Mouse (Mus musculus) MEL (cell line): ENCODE results near the gene Gys1. TPM values are rescaled to one million over a fixed set of nuclear protein-coding genes. Genes with fewer than 3 reads are reported as not detected.
A peak's percentile ranks its signal among the peaks of the same experiment; 100 is the strongest.

ENCODE experiments used
- DNase-seq: peaks from one replicate; pipeline ENCODE4 v3.0.0; 2011; ENCODE audit warnings: low read depth, low spot score
- H3K27ac ChIP-seq: 2 replicates; pipeline ENCODE4 v1.5.1; 2012; ENCODE audit warnings: low read depth, mild to moderate bottlenecking, control low read depth, low read length, moderate library complexity; ENCODE audit not compliant: control insufficient read depth
- H3K27me3 ChIP-seq, 2 experiments: fragments of 150-350 bp in 1 of 2; sonication (generic) in 1 of 2; 2 replicates each; pipeline ENCODE4 v1.6.1; 2012; ENCODE audit warnings: low read length in 2 of 2, mild to moderate bottlenecking in 2 of 2, improper control_type of control experiment in 1 of 2, moderate library complexity in 1 of 2; ENCODE audit not compliant: insufficient read depth in 2 of 2, control insufficient read depth in 1 of 2
- H3K36me3 ChIP-seq, 2 experiments: 2 replicates each; pipeline ENCODE4 v1.6.1; 2012 to 2014; ENCODE audit warnings: low read length in 2 of 2, improper control_type of control experiment in 1 of 2, inconsistent platforms in 1 of 2, mild to moderate bottlenecking in 1 of 2; ENCODE audit not compliant: insufficient read depth in 2 of 2, control insufficient read depth in 1 of 2
- H3K4me1 ChIP-seq, 2 experiments: fragments of 150-350 bp in 1 of 2; sonication (generic) in 1 of 2; 2 replicates each; pipeline ENCODE4 v1.6.1; 2012; ENCODE audit warnings: low read length in 2 of 2, improper control_type of control experiment in 1 of 2, mild to moderate bottlenecking in 1 of 2; ENCODE audit not compliant: insufficient read depth in 2 of 2, control insufficient read depth in 1 of 2
- H3K4me3 ChIP-seq, 2 experiments: fragments of 150-350 bp in 1 of 2; sonication (generic) in 1 of 2; 2 replicates each; pipeline ENCODE4 v1.5.1; 2012; ENCODE audit warnings: low read depth in 2 of 2, low read length in 2 of 2, mild to moderate bottlenecking in 2 of 2, moderate library complexity in 2 of 2, control low read depth in 1 of 2, improper control_type of control experiment in 1 of 2; ENCODE audit not compliant: control insufficient read depth in 1 of 2, insufficient read depth in 1 of 2
- H3K79me2 ChIP-seq: 2 replicates; pipeline ENCODE4 v1.6.1; 2012; ENCODE audit warnings: mild to moderate bottlenecking, low read length, moderate library complexity; ENCODE audit not compliant: control insufficient read depth, poor library complexity, insufficient read depth
- H3K9ac ChIP-seq: 2 replicates; pipeline ENCODE4 v1.6.1; 2012; ENCODE audit warnings: low read depth, mild to moderate bottlenecking, control low read depth, low read length, moderate library complexity; ENCODE audit not compliant: control insufficient read depth, poor library complexity, severe bottlenecking
- H3K9me3 ChIP-seq: fragments of 150-350 bp; sonication (generic); replicated peaks from 2 replicates; pipeline ENCODE4 v1.6.1; 2012; ENCODE audit warnings: mild to moderate bottlenecking, low read length, improper control_type of control experiment, moderate library complexity; ENCODE audit not compliant: insufficient read depth
- CTCF ChIP-seq, 3 experiments: IDR thresholded peaks in 2 of 3; conservative IDR thresholded peaks in 1 of 3; 2 replicates each; pipeline ENCODE4 v1.5.1; 2011 to 2012; ENCODE audit warnings: low read length in 3 of 3, low read depth in 2 of 3, mild to moderate bottlenecking in 2 of 3, improper control_type of control experiment in 1 of 3, inconsistent platforms in 1 of 3, mixed read lengths in 1 of 3, moderate library complexity in 1 of 3; ENCODE audit not compliant: control insufficient read depth in 1 of 3, insufficient read depth in 1 of 3, poor library complexity in 1 of 3, severe bottlenecking in 1 of 3
- HCFC1 ChIP-seq: IDR thresholded peaks from 2 replicates; pipeline ENCODE4 v1.6.1; 2012; ENCODE audit warnings: low read depth, mild to moderate bottlenecking, inconsistent platforms, low read length, improper control_type of control experiment, moderate library complexity
- MAX ChIP-seq: IDR thresholded peaks from 2 replicates; pipeline ENCODE4 v1.6.1; 2011; ENCODE audit warnings: low read length, improper control_type of control experiment
- MEF2A ChIP-seq: IDR thresholded peaks from 2 replicates; pipeline ENCODE4 v1.6.1; 2014; ENCODE audit warnings: low read depth, mild to moderate bottlenecking, inconsistent platforms, low read length, improper control_type of control experiment; ENCODE audit not compliant: poor library complexity, insufficient replicate concordance, severe bottlenecking; ENCODE audit errors: extremely low read depth
- NRF1 ChIP-seq: IDR thresholded peaks from 2 replicates; pipeline ENCODE4 v1.6.1; 2014; ENCODE audit warnings: low read depth, mild to moderate bottlenecking, inconsistent platforms, low read length, improper control_type of control experiment, moderate library complexity; ENCODE audit not compliant: poor library complexity, insufficient read depth, severe bottlenecking
- POLR2AphosphoS2 ChIP-seq: IDR thresholded peaks from 2 replicates; pipeline ENCODE4 v1.6.1; 2011; ENCODE audit warnings: low read length, improper control_type of control experiment
- RCOR1 ChIP-seq: IDR thresholded peaks from 2 replicates; pipeline ENCODE4 v1.6.1; 2012; ENCODE audit warnings: low read depth, mild to moderate bottlenecking, inconsistent platforms, low read length, improper control_type of control experiment
- SIN3A ChIP-seq: IDR thresholded peaks from 2 replicates; pipeline ENCODE4 v1.6.1; 2012; ENCODE audit warnings: low read length, improper control_type of control experiment, inconsistent platforms
- TAL1 ChIP-seq: IDR thresholded peaks from 2 replicates; pipeline ENCODE4 v1.6.1; 2012; ENCODE audit warnings: mild to moderate bottlenecking, inconsistent platforms, low read length, moderate library complexity, mixed read lengths
- ZC3H11A ChIP-seq: IDR thresholded peaks from 2 replicates; pipeline ENCODE4 v1.6.1; 2012; ENCODE audit warnings: low read depth, mild to moderate bottlenecking, inconsistent platforms, low read length, improper control_type of control experiment
- ZMIZ1 ChIP-seq: IDR thresholded peaks from 2 replicates; pipeline ENCODE4 v1.6.1; 2012; ENCODE audit warnings: low read depth, mild to moderate bottlenecking, inconsistent platforms, low read length, improper control_type of control experiment, moderate library complexity
- polyA plus RNA-seq, 2 experiments: library from polyadenylated mRNA; stranded (reverse) in 1 of 2; unstranded in 1 of 2; fragments of >175 nt in 1 of 2; fragments of >200 nt in 1 of 2; gene quantifications; 2 replicates each; pipeline versions ENCODE4 v1.2.1 to v1.2.4; 2012; ENCODE audit warnings: low replicate concordance in 2 of 2, low read depth in 1 of 2; ENCODE audit not compliant: insufficient read length in 2 of 2, insufficient read depth in 1 of 2, missing spikeins in 1 of 2
- total RNA-seq: library from RNA; depleted of rRNA; stranded (reverse); fragments of 300-350 nt; gene quantifications from 2 replicates; pipeline ENCODE4 v1.2.3, GENCODE M21; 2012

Gene Gys1
- total and polyA plus RNA-seq, 3 experiments: 12.8 to 46.9 TPM; not detected in 1

DNA sequence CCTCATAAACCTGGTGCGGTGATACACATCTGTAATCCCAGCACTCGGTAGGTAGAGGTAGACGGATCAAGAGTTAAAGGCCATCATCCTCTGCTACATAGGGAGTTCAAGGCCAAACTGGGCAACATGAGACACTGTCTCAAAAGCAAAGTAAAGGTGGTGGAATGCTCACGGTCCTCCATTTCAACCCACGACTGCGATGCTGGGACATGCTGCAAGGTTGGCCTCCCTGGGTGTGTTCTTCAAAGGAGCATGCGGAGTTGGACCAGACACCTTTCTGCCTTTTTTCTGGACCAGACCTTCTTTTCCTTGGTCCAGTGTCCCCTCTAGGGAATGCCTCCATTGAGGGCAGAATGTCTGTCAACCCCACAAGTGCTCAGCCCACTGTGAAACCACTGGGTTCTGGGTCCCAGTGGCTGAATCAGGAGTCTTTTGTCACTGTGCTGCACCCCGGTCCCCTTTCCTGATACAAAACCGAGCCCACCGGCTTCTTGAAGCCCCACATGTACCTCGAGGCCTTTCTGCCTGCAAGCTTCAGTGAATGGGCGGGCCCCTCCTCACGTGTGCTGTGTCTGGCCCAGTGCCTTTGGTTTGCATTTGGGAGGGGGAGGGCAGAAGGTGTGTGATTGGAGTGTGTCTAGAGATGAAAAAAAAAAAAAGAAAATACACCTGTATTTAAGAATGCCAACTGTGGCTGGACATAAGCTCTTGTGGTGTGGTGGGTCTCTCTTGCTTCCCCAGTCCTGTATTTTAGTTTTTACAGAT lies 21.5 kb downstream of the Gys1 start:
- no peaks in the 10 kb centered on the region for H3K27me3 ChIP-seq
- H3K9ac ChIP-seq: no peak overlapping the region
- no peaks in the 10 kb centered on the region for H3K9me3 ChIP-seq
- H3K4me3 ChIP-seq: no peak overlapping the region
- no peak for DNase-seq
- H3K4me1 ChIP-seq: peaks cover 6 to 22% of the 10 kb centered on the region in 2 experiments; a peak in 3 of 4 replicates
- no peak overlapping the region for H3K27ac ChIP-seq
- TF ChIP-seq NRF1: no peak
- TF ChIP-seq ZC3H11A: no peak
- TF ChIP-seq TAL1: no peak
- TF ChIP-seq ZMIZ1: no peak
- TF ChIP-seq SIN3A: no peak
- TF ChIP-seq MEF2A: no peak
- TF ChIP-seq HCFC1: no peak
- no peak for TF ChIP-seq POLR2AphosphoS2
- no peak for TF ChIP-seq CTCF (IDR thresholded peaks at IDR 0.05 in 2 of 3, conservative IDR thresholded peaks at IDR 0.05 in 1 of 3; ENCODE audit: control insufficient read depth in 1 of 3, insufficient read depth in 1 of 3, low read depth in 2 of 3, low read length in 3 of 3, poor library complexity in 1 of 3, severe bottlenecking in 1 of 3)
- TF ChIP-seq MAX: no peak
- peaks cover 8 to 20% of the 10 kb centered on the region in 2 experiments for H3K36me3 ChIP-seq
- H3K79me2 ChIP-seq: peaks cover 22% of the 10 kb centered on the region

DNA sequence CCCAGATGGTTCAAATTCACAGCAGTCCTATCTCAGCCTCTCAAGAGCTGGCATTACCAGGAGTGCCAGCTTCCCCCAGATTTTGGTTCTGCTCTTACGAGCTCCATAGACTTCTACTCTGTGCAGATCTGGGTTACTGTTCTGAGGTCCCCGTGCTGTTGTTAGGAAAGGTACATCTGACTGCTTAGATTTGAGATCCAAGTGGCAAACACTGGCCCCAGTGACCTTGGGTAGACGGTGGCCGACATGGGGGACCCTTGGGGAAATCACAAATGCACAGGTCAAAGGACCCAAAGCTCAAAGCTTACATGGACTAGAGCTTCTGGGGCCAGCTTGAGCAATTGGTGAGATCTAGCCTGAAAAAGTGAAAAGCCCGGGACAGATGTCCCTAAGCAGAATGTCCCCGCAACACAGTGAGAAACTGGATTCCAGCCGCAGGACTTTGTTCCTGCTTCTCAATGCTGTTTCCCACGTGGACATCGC lies 22.1 kb downstream of the Gys1 start:
- H3K9ac ChIP-seq: peak overlapping the region; percentile 93

More for the DNA sequence above, 22.1 kb downstream of the Gys1 start:
- TF ChIP-seq RCOR1: 0 out of 2 replicates have a peak, but pooled peaks have one; percentile 7
- no peak for TF ChIP-seq TAL1
- Histone ChIP-seq H3K4me1 (peaks cover 7 to 22% of the 10 kb centered on the region in 2 experiments; a peak in 3 of 4 replicates), H3K36me3 (peaks cover 8 to 22% of the 10 kb centered on the region in 2 experiments), H3K79me2 (peaks cover 22% of the 10 kb centered on the region), H3K27me3 (no peaks in the 10 kb centered on the region), H3K27ac (peak overlapping the region; percentile 28; the same call in 1 of the 2 replicates), H3K9me3 (no peaks in the 10 kb centered on the region), H3K4me3 (no peak overlapping the region)
- peak; percentile 42 for DNase-seq
